Comparison of ENCODE assay signal across 8 mouse cellular contexts in the genomic region with DNA sequence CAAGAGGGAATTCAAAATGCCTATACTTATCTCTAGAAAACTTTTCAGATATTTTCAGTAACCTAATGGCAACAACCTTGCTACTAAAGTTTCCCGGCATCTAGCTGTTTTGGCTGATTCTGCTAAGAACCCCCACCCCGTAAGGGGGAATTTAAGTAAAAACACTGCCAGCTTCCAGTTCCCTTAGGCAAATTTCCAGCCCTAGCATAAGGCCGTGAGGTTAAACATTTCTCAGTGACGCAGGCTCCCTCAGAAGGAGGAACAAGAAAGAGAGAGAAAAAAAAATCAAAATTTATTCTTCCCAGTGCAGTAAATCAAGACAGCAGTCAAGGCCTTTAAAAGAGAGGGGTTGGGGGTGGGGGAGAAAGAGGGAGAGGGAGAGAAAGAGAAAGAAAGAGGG.
A peak's percentile ranks its signal among the peaks of the same experiment; 100 is the strongest.
DNase-seq lines count a peak whose midpoint lies in the region; ATAC-seq and TF ChIP-seq lines count a peak whose summit lies in the region.
"Had no signal": no experiment of that assay in that cellular context is flagged by ENCODE, and none has a peak within 500 bp of the region (broad histone marks: within the 10 kb centered on the region; RNA-seq: fewer than 3 reads in every experiment).

No protein-coding gene starts in this region.

- no peaks in the 10 kb centered on the region for H3K36me3 ChIP-seq in hindbrain, embryonic 13.5 days
- H3K36me3 ChIP-seq in hindbrain, embryonic 14.5 days (replicated peaks; ENCODE audit: control insufficient read depth, insufficient read depth), result no peaks in the 10 kb centered on the region
- no peaks in the 10 kb centered on the region for H3K36me3 ChIP-seq in forebrain, embryonic 16.5 days (ENCODE audit: control insufficient read depth, insufficient read depth)

- H3K27me3 ChIP-seq in hindbrain, embryonic 13.5 days, result no peaks in the 10 kb centered on the region
- no peaks in the 10 kb centered on the region for H3K27me3 ChIP-seq in hindbrain, embryonic 14.5 days (ENCODE audit: control insufficient read depth, insufficient read depth, low read length)
- H3K27me3 ChIP-seq in forebrain, embryonic 16.5 days (replicated peaks; ENCODE audit: control insufficient read depth, insufficient read depth, low read length), result no peaks in the 10 kb centered on the region

- no peak for TF ChIP-seq CTCF in embryonic fibroblast, embryonic 13.5 days (IDR thresholded peaks at IDR 0.05; ENCODE audit: borderline replicate concordance, insufficient read depth, low read length)

- TF ChIP-seq POLR2A in embryonic fibroblast, embryonic 13.5 days (IDR thresholded peaks at IDR 0.05; ENCODE audit: low read depth, low read length), result no peak

- H3K4me2 ChIP-seq in hindbrain, embryonic 13.5 days, result no peak overlapping the region
- no peak overlapping the region for H3K4me2 ChIP-seq in hindbrain, embryonic 14.5 days (replicated peaks)
- no peak overlapping the region for H3K4me2 ChIP-seq in forebrain, embryonic 16.5 days (ENCODE audit: low read length)

- peak overlapping the region; percentile 40; the same call in 1 of the 2 replicates for H3K27ac ChIP-seq in hindbrain, embryonic 13.5 days
- no peak overlapping the region for H3K27ac ChIP-seq in hindbrain, embryonic 14.5 days
- peak overlapping the region; percentile 74 for H3K27ac ChIP-seq in brown adipose tissue, adult 24 weeks (replicated peaks; ENCODE audit: low read depth, low read length)
- H3K27ac ChIP-seq in embryonic fibroblast, embryonic 13.5 days (ENCODE audit: insufficient read depth, low read length), result peak overlapping the region; percentile 78
- H3K27ac ChIP-seq in forebrain, embryonic 16.5 days (ENCODE audit: low read length), result no peak overlapping the region

- no peak overlapping the region for H3K4me3 ChIP-seq in hindbrain, embryonic 13.5 days
- H3K4me3 ChIP-seq in hindbrain, embryonic 14.5 days (replicated peaks; ENCODE audit: low read length), result no peak overlapping the region
- no peak overlapping the region for H3K4me3 ChIP-seq in brown adipose tissue, adult 24 weeks (ENCODE audit: insufficient read depth, low read depth, low read length)
- no peak overlapping the region for H3K4me3 ChIP-seq in embryonic fibroblast, embryonic 13.5 days (ENCODE audit: insufficient read depth, low read length)
- no peak overlapping the region for H3K4me3 ChIP-seq in forebrain, embryonic 16.5 days (replicated peaks; ENCODE audit: low read length)

- DNase-seq in hindbrain, embryonic 14.5 days (ENCODE audit: low spot score), result no peak
- peak; percentile 23 to 41 for DNase-seq in kidney, postnatal 4 days

- H3K4me1 ChIP-seq in hindbrain, embryonic 13.5 days (replicated peaks), result peaks cover 27% of the 10 kb centered on the region
- H3K4me1 ChIP-seq in hindbrain, embryonic 14.5 days (replicated peaks; ENCODE audit: control insufficient read depth, insufficient read depth, low read length), result peaks cover 15% of the 10 kb centered on the region; the same call in 1 of the 2 replicates
- peaks cover 11% of the 10 kb centered on the region for H3K4me1 ChIP-seq in brown adipose tissue, adult 24 weeks (ENCODE audit: control insufficient read depth, insufficient read depth, insufficient read length, low read length)
- H3K4me1 ChIP-seq in embryonic fibroblast, embryonic 13.5 days (ENCODE audit: control insufficient read depth, insufficient read depth, low read length), result peaks cover 42% of the 10 kb centered on the region
- H3K4me1 ChIP-seq in forebrain, embryonic 16.5 days (replicated peaks; ENCODE audit: control insufficient read depth, insufficient read depth, low read length), result peaks cover 20% of the 10 kb centered on the region

- no peaks in the 10 kb centered on the region for H3K9me3 ChIP-seq in hindbrain, embryonic 13.5 days
- no peaks in the 10 kb centered on the region for H3K9me3 ChIP-seq in hindbrain, embryonic 14.5 days (ENCODE audit: control insufficient read depth, low read length)
- H3K9me3 ChIP-seq in forebrain, embryonic 16.5 days (ENCODE audit: control insufficient read depth, low read length), result no peaks in the 10 kb centered on the region

- WGBS in hindbrain, embryonic 13.5 days, result 67% methylated on average over 4 of the region's 4 CpGs
- 75% methylated on average over 4 of the region's 4 CpGs for WGBS in hindbrain, embryonic 14.5 days
- WGBS in forebrain, embryonic 16.5 days, result 51% methylated on average over 4 of the region's 4 CpGs

- ATAC-seq in hindbrain, embryonic 13.5 days (ENCODE audit: low FRiP score), result no peak
- ATAC-seq in hindbrain, embryonic 14.5 days (ENCODE audit: low FRiP score), result no peak
- ATAC-seq in granulocyte monocyte progenitor cell, adult 5-6 weeks (replicated peaks; ENCODE audit: poor library complexity, severe bottlenecking), result no peak
- no peak for ATAC-seq in forebrain, embryonic 16.5 days
- ATAC-seq: hindbrain, embryonic 16.5 days had no signal

- H3K9ac ChIP-seq in hindbrain, embryonic 13.5 days, result no peak overlapping the region
- H3K9ac ChIP-seq in hindbrain, embryonic 14.5 days, result no peak overlapping the region
- no peak overlapping the region for H3K9ac ChIP-seq in forebrain, embryonic 16.5 days (replicated peaks; ENCODE audit: low read depth, low read length)

Comparison
In these comparisons a context has a peak if more than half of its experiments do, and no peak if none do; other contexts are left out.
1. H3K27ac ChIP-seq: peak in hindbrain, embryonic 13.5 days (single experiment), brown adipose tissue, adult 24 weeks (single experiment) and embryonic fibroblast, embryonic 13.5 days (single experiment); none in hindbrain, embryonic 14.5 days (single experiment) and forebrain, embryonic 16.5 days (single experiment).